Mouse (Mus musculus): ENCODE data around the gene Cntd1. TPM values are rescaled to one million over a fixed set of nuclear protein-coding genes. Genes with fewer than 3 reads are reported as not detected.
A peak's percentile ranks its signal among the peaks of the same experiment; 100 is the strongest.

The Cntd1 gene
- polyA plus RNA-seq, 1 experiment from 2014 or later = 1.3 TPM

DNA sequence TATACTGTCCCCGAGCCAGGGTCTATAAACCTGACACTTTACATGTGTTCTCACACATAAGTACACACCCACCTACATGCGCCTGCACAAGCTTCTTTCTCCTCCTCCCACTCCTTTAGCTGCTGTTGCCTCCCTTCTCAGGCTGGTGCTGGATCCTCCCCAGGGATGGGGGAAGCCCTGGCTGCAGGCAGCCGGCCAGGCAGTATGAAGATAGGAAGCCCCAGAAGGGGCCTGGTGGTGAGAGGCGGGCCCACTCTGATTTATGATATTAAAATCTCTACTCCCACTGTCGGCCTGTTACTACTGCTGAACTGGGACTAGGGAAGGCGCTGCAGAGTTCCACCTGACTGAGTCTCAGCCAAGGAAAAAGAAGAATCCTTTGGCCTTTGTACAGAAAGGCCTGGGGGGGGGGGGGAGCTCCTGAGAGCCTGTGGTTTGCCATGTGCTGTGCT is 19.5 kb upstream of the Cntd1 start:
- Histone ChIP-seq H3K4me2 (peak overlapping the region; percentile 97), H3K9ac (no peak overlapping the region), H3K36me3 (peaks cover 19% of the 10 kb centered on the region; the same call in 1 of the 2 replicates), H3K4me3 (peak overlapping the region; percentile 58; the same call in 1 of the 2 replicates), H3K9me3 (no peaks in the 10 kb centered on the region), H3K4me1 (peaks cover 58% of the 10 kb centered on the region), H3K27ac (peak overlapping the region; percentile 77), H3K27me3 (peaks cover 25% of the 10 kb centered on the region)
- WGBS = 16% methylated on average over 6 of the region's 6 CpGs
- 0 out of 2 replicates have a peak, but pooled peaks have one; percentile 0 for ATAC-seq (ENCODE audit: insufficient number of reproducible peaks, low FRiP score, low TSS enrichment, low read depth)

DNA sequence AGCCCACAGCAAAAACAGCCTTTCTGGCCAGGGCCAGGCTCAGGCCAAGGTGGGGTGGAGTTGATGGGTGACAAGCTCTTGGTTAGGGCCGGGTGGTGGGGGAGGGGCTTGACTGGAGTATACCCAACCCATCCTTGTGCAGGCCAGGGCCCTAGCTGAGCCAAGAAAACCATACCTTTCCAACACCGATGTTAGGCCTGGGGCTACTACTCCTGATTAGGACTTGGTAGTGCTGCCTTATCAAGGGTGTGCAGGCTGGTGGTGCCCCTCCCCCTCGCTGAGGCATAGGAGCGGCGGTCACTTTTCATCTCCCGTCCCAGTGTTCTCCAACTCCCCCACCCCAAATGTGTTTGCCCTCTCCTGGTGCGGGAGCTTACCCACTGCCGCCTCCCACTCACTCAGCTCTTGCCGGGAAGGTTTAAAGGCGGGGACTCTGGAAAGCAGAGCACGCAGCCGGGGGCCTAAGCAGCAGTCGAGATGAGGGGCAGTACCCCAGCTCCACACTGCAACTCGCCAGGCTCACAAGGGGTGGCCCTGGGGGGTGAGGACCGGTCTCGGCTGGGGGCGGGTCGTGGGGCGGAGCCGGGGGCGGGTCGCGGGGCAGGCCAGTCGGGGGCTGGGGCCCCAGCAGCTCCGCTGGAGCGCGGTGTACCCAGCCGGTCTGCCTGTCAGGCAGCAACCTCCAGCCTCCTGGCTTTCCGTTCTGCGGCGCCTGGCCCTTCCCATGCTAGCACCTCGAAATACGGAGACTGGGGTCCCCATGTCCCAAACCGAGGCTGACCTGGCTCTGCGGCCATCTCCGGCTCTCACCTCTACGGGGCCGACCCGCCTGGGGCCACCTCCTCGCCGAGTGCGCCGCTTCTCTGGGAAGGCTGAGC is 18.6 kb upstream of the Cntd1 start, which contains the start of gene Wnk4:
Gene Wnk4 (plus strand): TSS at position 620 of the 878 bp plus-strand sequence.
- peaks cover 31% of the 10 kb centered on the region for H3K27me3 ChIP-seq
- H3K36me3 ChIP-seq = peaks cover 19% of the 10 kb centered on the region; the same call in 1 of the 2 replicates
- H3K9ac ChIP-seq = peak within 1 kb of the TSS; percentile 61
- peak within 1 kb of the TSS; percentile 58 for H3K4me3 ChIP-seq
- 0% methylated on average over 43 of the region's 43 CpGs for WGBS
- peak; percentile 79 for ATAC-seq (ENCODE audit: insufficient number of reproducible peaks, low FRiP score, low TSS enrichment, low read depth)
- no peaks in the 10 kb centered on the region for H3K9me3 ChIP-seq
- peak within 1 kb of the TSS; percentile 97 for H3K4me2 ChIP-seq
- H3K4me1 ChIP-seq = peaks cover 58% of the 10 kb centered on the region
- peak within 1 kb of the TSS; percentile 77 for H3K27ac ChIP-seq

DNA sequence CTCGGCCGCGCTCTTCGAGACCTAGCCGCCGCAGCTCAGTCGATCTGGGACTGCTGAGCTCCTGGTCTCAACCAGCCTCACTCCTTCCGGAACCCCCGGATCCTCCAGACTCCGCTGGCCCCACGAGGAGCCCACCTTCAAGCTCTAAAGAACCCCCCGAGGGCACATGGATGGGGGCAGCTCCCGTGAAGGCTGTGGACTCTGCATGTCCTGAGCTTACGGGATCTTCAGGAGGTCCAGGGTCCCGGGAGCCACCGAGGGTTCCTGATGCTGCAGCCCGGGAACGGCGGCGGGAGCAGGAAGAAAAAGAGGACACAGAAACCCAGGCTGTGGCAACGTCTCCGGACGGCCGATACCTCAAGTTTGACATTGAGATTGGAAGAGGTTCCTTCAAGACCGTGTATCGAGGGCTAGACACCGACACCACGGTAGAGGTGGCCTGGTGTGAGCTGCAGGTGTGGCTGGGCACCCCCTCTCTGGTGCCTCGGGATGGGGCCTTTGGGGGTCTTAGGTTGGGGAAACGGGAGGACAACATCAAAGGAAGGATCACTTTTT is 17.9 kb upstream of the Cntd1 start:
- Histone ChIP-seq H3K27me3 (peaks cover 38% of the 10 kb centered on the region), H3K36me3 (peaks cover 18% of the 10 kb centered on the region; the same call in 1 of the 2 replicates), H3K27ac (peak overlapping the region; percentile 77), H3K4me3 (peak overlapping the region; percentile 58), H3K9ac (peak overlapping the region; percentile 61), H3K9me3 (no peaks in the 10 kb centered on the region), H3K4me1 (peaks cover 61% of the 10 kb centered on the region), H3K4me2 (peak overlapping the region; percentile 97)
- ATAC-seq (ENCODE audit: insufficient number of reproducible peaks, low FRiP score, low TSS enrichment, low read depth) = no peak; the same call in 1 of the 2 replicates
- under 1% methylated on average over 30 of the region's 30 CpGs for WGBS

DNA sequence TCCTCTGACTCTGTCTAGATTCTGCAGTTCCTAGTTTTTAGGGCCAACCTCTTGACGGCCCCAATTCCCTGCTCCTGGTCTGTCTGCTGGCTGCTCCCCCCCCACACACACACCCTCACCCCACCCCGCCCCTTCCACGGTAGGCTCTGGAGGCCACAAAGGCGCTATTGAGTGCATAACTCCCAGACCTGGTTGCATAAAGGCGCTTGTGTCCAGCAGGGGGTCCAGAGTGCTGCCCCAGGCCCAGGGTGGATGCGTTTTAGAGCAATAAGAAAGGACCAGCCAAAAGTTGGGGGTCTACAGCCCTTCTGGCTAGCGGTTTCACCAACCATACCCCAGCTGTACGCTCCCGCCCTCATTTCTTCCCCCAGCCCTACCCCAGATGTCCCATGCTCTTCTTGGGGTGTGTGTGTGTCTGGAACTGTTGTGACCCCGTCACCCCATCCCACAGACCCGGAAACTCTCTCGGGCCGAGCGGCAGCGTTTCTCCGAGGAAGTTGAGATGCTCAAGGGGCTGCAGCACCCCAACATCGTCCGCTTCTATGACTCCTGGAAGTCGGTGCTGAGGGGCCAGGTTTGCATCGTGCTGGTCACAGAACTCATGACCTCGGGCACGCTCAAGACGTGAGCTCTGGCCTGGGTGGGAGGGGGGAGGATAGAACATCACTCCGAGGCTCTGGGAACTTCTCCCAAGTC is 16.4 kb upstream of the Cntd1 start:
- Histone ChIP-seq H3K4me1 (peaks cover 61% of the 10 kb centered on the region), H3K27me3 (peaks cover 48% of the 10 kb centered on the region), H3K4me3 (peak overlapping the region; percentile 58), H3K9me3 (no peaks in the 10 kb centered on the region), H3K9ac (0 out of 2 replicates have a peak overlapping the region, but pooled peaks have one; percentile 7), H3K4me2 (peak overlapping the region; percentile 97), H3K27ac (no peak overlapping the region), H3K36me3 (0 out of 2 replicates have a peak, but pooled peaks cover 11% of the 10 kb centered on the region)
- 2% methylated on average over 24 of the region's 24 CpGs for WGBS
- no peak for ATAC-seq (ENCODE audit: insufficient number of reproducible peaks, low FRiP score, low TSS enrichment, low read depth)

DNA sequence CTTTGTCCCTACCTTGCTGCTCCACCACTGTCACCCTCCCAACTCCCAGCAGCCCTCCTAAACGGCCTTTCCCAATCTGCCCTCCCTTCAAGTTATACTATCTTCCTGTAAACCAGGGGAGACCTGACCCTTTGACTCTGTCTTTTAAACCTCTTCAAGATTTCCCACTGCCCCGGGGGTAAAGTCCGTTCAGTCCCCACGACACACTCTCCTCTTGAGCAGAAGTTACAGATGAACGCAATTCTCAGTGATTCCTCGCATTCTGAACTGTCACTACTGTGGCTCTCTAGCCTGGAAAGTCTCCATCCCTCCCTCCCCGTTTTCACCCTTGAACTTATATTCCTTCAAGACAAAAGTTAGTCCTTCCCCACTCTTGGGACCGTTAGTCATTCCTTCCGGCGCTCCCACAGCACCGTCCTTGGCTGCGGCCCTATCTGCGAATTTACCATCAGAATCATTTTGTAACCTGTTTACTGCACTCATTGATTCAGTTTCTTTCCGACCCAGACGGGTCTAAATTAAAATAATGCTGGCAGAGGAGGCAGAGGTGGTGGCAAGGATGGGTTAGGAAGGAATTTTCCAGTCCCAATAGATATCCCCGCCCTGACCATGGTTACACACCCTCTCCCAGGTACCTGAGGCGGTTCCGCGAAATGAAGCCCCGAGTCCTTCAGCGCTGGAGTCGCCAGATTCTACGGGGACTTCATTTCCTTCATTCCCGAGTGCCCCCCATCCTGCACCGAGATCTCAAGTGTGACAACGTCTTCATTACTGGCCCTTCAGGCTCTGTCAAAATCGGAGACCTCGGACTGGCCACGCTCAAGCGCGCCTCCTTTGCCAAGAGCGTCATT is 15.4 kb upstream of the Cntd1 start:
- Histone ChIP-seq H3K9ac (no peak overlapping the region), H3K4me2 (no peak overlapping the region), H3K4me1 (peaks cover 57% of the 10 kb centered on the region), H3K9me3 (no peaks in the 10 kb centered on the region), H3K36me3 (0 out of 2 replicates have a peak, but pooled peaks cover 5% of the 10 kb centered on the region), H3K4me3 (no peak overlapping the region), H3K27me3 (peaks cover 50% of the 10 kb centered on the region), H3K27ac (no peak overlapping the region)
- WGBS = 12% methylated on average over 32 of the region's 32 CpGs
- no peak for ATAC-seq (ENCODE audit: insufficient number of reproducible peaks, low FRiP score, low TSS enrichment, low read depth)

DNA sequence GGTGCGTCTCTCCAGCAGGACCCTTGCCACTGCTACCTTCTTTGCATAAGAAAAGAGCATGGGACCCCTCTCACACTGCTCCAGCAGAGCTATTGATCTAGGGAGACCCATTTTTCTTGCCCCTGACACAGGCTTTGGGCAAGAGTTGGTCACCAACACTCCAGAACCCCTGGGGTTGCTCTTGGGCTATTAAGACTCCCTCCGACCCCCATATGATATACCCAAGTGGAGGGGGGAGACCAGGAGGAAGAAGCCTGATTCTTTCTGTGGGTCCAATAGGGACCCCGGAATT is 14.9 kb upstream of the Cntd1 start:
- Histone ChIP-seq H3K4me3 (no peak overlapping the region), H3K9me3 (no peaks in the 10 kb centered on the region), H3K27ac (no peak overlapping the region), H3K4me1 (peaks cover 52% of the 10 kb centered on the region), H3K27me3 (peaks cover 50% of the 10 kb centered on the region), H3K4me2 (no peak overlapping the region), H3K36me3 (0 out of 2 replicates have a peak, but pooled peaks cover under 1% of the 10 kb centered on the region), H3K9ac (no peak overlapping the region)
- no peak for ATAC-seq (ENCODE audit: insufficient number of reproducible peaks, low FRiP score, low TSS enrichment, low read depth)
- whole genome bisulfite sequencing = 23% methylated on average over 3 of the region's 3 CpGs

DNA sequence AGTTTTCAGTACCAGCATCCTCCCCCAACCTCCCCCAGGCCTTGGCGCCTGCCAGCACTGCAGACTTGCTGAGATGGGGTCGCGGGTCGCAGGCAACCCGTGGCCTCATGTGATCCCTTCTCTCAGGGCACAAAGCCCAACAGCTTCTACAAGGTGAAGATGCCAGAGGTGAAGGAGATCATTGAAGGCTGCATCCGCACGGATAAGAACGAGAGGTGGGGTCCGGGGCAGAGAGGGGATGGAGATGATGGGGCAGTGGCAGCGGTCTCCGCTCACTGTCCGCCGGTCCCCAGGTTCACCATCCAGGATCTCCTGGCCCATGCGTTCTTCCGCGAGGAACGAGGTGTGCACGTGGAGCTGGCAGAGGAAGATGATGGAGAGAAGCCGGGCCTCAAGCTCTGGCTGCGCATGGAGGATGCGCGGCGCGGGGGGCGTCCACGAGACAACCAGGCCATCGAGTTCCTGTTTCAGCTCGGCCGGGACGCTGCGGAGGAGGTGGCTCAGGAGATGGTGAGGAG is 13.8 kb upstream of the Cntd1 start:
- H3K9ac ChIP-seq = no peak overlapping the region
- H3K36me3 ChIP-seq = no peaks in the 10 kb centered on the region
- no peak for ATAC-seq (ENCODE audit: insufficient number of reproducible peaks, low FRiP score, low TSS enrichment, low read depth)
- peak overlapping the region; percentile 50 for H3K4me2 ChIP-seq
- peaks cover 50% of the 10 kb centered on the region for H3K27me3 ChIP-seq
- no peak overlapping the region for H3K27ac ChIP-seq
- 6% methylated on average over 31 of the region's 31 CpGs for WGBS
- H3K4me1 ChIP-seq = peaks cover 41% of the 10 kb centered on the region
- peak overlapping the region; percentile 31 for H3K4me3 ChIP-seq
- H3K9me3 ChIP-seq = no peaks in the 10 kb centered on the region

DNA sequence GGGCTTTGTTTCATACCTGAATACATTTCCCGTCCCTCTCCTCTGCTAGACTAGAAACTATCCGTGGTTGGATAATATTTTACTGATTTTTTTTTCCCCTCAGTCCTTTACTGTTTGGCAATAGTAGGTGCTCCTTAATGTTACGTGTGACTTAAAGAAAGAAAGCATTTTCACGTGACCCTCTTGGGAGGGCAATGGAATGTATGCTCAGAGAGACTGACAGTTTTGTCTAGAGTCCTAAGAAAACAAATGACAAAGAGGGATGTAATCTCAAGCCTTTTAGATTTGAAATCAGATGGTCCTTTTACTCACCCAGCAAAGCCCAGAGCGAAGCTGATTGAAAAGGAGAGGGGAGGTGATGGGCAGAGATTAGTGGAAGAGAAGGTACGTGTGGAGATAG is 12.9 kb upstream of the Cntd1 start:
- Histone ChIP-seq H3K4me2 (no peak overlapping the region), H3K27me3 (peaks cover 50% of the 10 kb centered on the region), H3K9me3 (no peaks in the 10 kb centered on the region), H3K36me3 (no peaks in the 10 kb centered on the region), H3K9ac (no peak overlapping the region), H3K4me1 (peaks cover 32% of the 10 kb centered on the region), H3K27ac (no peak overlapping the region), H3K4me3 (no peak overlapping the region)
- WGBS = 37% methylated on average over 6 of the region's 6 CpGs
- ATAC-seq (ENCODE audit: insufficient number of reproducible peaks, low FRiP score, low TSS enrichment, low read depth) = no peak

DNA sequence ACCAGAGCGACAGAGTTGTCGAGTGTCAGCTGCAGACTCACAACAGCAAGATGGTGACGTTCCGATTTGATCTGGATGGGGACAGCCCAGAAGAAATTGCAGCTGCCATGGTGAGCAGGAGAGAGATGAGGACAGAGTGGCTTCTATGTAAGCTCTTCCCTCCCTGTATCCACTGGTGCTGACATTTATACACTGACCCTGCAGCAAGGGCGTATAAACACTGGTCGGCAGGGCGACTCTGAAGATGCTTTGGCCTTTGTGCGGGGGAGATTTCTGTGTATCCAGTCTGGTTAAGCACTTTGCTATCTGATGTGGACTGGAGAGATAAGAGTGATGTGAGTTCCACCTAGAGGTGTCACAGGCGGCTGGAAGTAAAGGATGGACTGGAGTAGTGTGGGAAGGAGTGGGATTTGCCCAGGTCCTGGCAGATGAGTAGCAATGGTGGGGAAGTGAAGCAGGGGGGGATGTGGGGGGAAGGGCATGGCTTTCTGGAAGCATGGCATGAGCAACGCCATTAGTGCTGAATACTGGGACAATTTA is 9.2 kb upstream of the Cntd1 start:
- WGBS = 22% methylated on average over 10 of the region's 10 CpGs
- no peak overlapping the region for H3K4me2 ChIP-seq

DNA sequence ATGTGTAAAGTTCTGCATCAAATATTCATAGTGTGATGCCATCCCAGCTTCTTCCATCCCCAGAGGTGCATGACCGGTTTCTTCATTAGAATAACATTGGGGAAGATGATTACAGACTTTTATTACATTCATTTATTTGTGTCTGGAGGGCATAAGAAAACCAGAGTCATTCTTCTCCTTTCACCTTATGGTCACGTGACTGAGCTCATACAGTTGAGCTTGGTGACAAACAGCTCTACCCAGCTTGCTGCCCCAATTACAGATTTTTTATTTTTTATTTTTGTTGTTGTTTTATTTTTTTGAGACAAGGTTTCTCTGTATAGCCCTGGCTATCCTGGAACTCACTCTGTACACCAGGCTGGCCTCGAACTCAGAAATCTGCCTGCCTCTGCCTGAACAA is 6.4 kb upstream of the Cntd1 start:
- peaks cover 12% of the 10 kb centered on the region; the same call in 1 of the 2 replicates for H3K36me3 ChIP-seq
- no peak overlapping the region for H3K27ac ChIP-seq
- no peaks in the 10 kb centered on the region for H3K9me3 ChIP-seq
- ATAC-seq (ENCODE audit: insufficient number of reproducible peaks, low FRiP score, low TSS enrichment, low read depth) = no peak
- H3K4me1 ChIP-seq = peaks cover 12% of the 10 kb centered on the region
- H3K9ac ChIP-seq = no peak overlapping the region
- no peak overlapping the region for H3K4me3 ChIP-seq
- H3K4me2 ChIP-seq = no peak overlapping the region
- WGBS = 59% methylated on average over 3 of the region's 3 CpGs
- 0 out of 2 replicates have a peak, but pooled peaks cover 3% of the 10 kb centered on the region for H3K27me3 ChIP-seq

More for the DNA sequence above, 9.2 kb upstream of the Cntd1 start:
- H3K36me3 ChIP-seq = no peaks in the 10 kb centered on the region
- no peak for ATAC-seq (ENCODE audit: insufficient number of reproducible peaks, low FRiP score, low TSS enrichment, low read depth)
- no peak overlapping the region for H3K4me3 ChIP-seq
- H3K27me3 ChIP-seq = peaks cover 25% of the 10 kb centered on the region
- H3K4me1 ChIP-seq = peaks cover 8% of the 10 kb centered on the region
- no peak overlapping the region for H3K9ac ChIP-seq
- no peak overlapping the region for H3K27ac ChIP-seq
- no peaks in the 10 kb centered on the region for H3K9me3 ChIP-seq
